Mouse (Mus musculus): ENCODE measurements around the gene 1110032F04Rik.

DNA sequence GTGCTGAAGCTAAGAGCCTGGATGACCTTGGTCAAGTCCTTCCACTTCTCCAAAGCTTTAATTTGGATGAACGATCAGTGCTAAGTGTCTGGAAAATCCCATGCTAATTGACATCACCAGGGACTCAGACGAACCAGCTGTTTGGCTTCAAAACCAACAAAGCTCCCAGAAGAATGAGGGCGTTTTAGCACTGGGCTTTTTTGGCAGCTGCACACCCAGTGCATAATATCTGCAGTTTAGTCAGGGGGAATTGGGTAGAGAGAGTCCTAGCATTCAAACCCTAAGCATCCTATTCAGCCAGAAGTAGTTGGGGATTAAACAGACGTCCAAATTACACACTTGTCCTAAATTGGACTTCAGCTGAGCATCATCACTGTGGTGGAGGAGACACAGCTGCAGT, 29.2 kb upstream of the 1110032F04Rik start:
- TF ChIP-seq POLR2A (IDR thresholded peaks at IDR 0.05; ENCODE audit: insufficient read depth, low read depth, low read length) (no peak), CTCF (IDR thresholded peaks at IDR 0.05; ENCODE audit: insufficient read depth, low read depth, low read length) (no peak)

Data from olfactory bulb, adult 2 months (tissue).